Mouse (Mus musculus): ENCODE data around the gene Pdzrn4. TPM values are rescaled to one million over a fixed set of nuclear protein-coding genes. Genes with fewer than 3 reads are reported as not detected.

The Pdzrn4 gene
- polyA plus RNA-seq, 2 experiments: 1.4 to 1.9 TPM

DNA sequence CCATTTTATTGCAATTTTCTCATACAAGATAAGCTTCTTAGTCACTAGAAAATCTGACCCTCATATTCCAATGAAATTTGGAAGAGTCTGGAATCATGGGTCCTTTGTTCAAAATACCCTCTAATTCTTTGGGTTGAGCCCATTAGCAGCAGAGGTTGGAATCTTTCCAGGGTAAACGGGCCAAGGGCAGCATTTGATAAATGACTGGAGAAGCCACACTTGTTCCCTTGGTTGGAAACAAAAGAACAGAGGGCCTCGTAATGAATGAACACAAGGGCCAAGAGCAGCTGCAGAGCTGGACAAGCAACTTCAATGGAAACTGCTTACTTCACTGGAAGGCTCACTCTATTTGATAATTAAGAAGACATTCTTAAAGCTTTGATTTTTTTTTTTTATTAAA is 198.0 kb downstream of the Pdzrn4 start:
- no peak for TF ChIP-seq POLR2A (IDR thresholded peaks at IDR 0.05; ENCODE audit: borderline replicate concordance, extremely low read depth, insufficient read depth, insufficient read length)
- ATAC-seq (ENCODE audit: low FRiP score, low read depth): no peak
- H3K4me1 ChIP-seq (ENCODE audit: control insufficient read depth, insufficient read depth, low read length): peaks cover 17% of the 10 kb centered on the region

DNA sequence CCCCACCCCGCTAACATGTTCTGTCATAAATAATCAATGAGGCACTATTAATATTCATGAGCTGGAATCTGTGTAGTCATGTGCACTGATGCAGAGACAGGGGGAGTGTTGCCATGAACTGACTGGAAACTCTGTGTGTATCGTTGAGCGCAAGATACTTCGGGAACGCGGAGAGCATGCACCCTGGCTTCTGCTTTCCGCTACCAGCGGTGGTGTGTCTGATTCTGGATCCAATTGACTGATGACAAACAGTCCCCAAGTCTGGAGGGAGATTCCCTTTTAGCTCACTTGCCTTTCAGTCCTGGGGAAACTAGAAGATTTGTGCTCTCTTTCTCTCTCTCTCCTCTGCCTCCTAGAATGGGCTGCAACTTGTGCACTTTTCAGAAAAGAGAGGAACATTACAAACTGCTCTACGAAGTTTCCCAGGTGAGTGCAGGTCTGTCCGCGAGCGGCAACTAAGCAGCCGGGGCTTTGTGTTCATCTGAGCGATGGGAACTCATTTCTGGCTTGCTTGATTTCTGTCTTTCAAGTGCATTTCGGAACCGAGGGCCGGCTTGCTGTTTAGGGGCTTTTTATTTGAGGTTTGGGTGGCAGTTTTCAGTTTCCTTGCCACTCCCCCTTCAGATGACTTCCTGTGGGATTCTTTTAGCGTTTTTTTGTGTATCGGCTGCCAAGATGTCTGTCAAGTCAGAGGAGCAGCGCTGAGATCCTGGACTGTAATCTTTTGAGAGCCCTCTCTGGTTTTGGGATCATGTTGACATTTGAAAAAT is 200.5 kb downstream of the Pdzrn4 start:
- Histone ChIP-seq H3K36me3 (ENCODE audit: control insufficient read depth, insufficient read depth, low read length) (no peaks in the 10 kb centered on the region), H3K27ac (replicated peaks; ENCODE audit: low read depth, low read length) (no peak overlapping the region), H3K9me3 (ENCODE audit: control insufficient read depth, low read length) (no peaks in the 10 kb centered on the region), H3K9ac (ENCODE audit: low read depth, low read length, severe bottlenecking) (peak overlapping the region; percentile 25), H3K4me2 (replicated peaks; ENCODE audit: low read depth, low read length, severe bottlenecking) (peak overlapping the region; percentile 52), H3K4me3 (replicated peaks; ENCODE audit: low read length) (peak overlapping the region; percentile 33), H3K27me3 (ENCODE audit: control insufficient read depth, insufficient read depth, low read length) (no peaks in the 10 kb centered on the region), H3K4me1 (ENCODE audit: control insufficient read depth, insufficient read depth, low read length) (peaks cover 17% of the 10 kb centered on the region)
- ATAC-seq (ENCODE audit: low FRiP score, low read depth) (no peak), DNase-seq (ENCODE audit: low spot score) (peak; percentile 6)
- under 1% methylated on average over 20 of the region's 20 CpGs for WGBS
- no peak for TF ChIP-seq POLR2A (IDR thresholded peaks at IDR 0.05; ENCODE audit: borderline replicate concordance, extremely low read depth, insufficient read depth, insufficient read length)

More for the DNA sequence above, 198.0 kb downstream of the Pdzrn4 start:
- H3K27me3 ChIP-seq (ENCODE audit: control insufficient read depth, insufficient read depth, low read length): no peaks in the 10 kb centered on the region
- no peak for DNase-seq (ENCODE audit: low spot score)
- 46% methylated on average over 2 of the region's 2 CpGs for WGBS
- no peak overlapping the region for H3K9ac ChIP-seq (ENCODE audit: low read depth, low read length, severe bottlenecking)
- no peaks in the 10 kb centered on the region for H3K9me3 ChIP-seq (ENCODE audit: control insufficient read depth, low read length)
- no peaks in the 10 kb centered on the region for H3K36me3 ChIP-seq (ENCODE audit: control insufficient read depth, insufficient read depth, low read length)
- H3K4me3 ChIP-seq (replicated peaks; ENCODE audit: low read length): no peak overlapping the region
- H3K27ac ChIP-seq (replicated peaks; ENCODE audit: low read depth, low read length): no peak overlapping the region
- no peak overlapping the region for H3K4me2 ChIP-seq (replicated peaks; ENCODE audit: low read depth, low read length, severe bottlenecking)

DNA sequence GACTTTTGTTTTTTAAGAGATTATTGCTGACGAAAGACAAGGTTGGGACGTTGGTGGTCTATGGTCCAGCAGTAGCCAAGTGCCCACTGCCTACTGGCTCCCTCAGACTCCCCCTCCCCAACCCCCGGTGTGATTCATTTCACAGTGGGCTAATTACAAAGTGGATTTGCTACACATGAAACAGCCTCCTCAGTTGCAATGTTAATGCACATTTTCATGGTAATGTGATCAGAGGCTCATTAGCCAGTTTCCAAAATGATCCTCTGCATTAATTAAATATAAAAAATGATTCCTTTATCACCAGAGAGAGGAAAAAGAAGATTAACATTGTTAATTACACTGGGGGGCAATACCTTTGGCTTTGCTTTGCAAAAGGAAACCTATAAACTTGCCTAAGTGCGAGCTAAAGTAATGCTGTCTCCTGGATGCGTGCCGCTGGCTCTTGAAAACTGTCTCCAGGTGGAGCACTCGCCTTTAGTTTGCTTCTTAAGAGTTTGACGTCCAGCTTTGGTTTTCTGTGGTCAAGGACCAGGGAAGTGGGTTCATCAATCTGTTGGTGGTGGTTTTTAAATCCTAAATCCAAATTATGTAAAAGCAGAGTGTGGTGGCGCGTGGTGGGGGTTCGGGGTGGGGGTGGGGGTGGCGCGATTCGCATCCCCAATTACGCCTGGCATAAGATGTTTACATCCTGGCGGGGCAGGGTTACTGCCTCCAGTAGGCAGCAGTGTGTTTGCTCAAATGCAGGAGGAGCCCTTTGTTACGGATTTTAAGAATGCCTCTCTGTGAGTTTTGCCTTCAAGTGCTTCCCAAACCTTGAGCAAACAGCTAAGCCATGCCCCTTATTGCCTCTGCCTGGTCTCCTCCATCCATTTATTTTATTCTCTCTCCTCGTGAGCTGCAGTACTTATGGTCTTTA is 202.0 kb downstream of the Pdzrn4 start:
- Histone ChIP-seq H3K4me3 (replicated peaks; ENCODE audit: low read length) (peak overlapping the region; percentile 28), H3K27ac (replicated peaks; ENCODE audit: low read depth, low read length) (no peak overlapping the region), H3K9me3 (ENCODE audit: control insufficient read depth, low read length) (no peaks in the 10 kb centered on the region), H3K4me1 (ENCODE audit: control insufficient read depth, insufficient read depth, low read length) (peaks cover 13% of the 10 kb centered on the region), H3K4me2 (replicated peaks; ENCODE audit: low read depth, low read length, severe bottlenecking) (peak overlapping the region; percentile 47), H3K9ac (ENCODE audit: low read depth, low read length, severe bottlenecking) (peak overlapping the region; percentile 25; the same call in 1 of the 2 replicates), H3K27me3 (ENCODE audit: control insufficient read depth, insufficient read depth, low read length) (no peaks in the 10 kb centered on the region), H3K36me3 (ENCODE audit: control insufficient read depth, insufficient read depth, low read length) (no peaks in the 10 kb centered on the region)
- under 1% methylated on average over 18 of the region's 18 CpGs for WGBS
- ATAC-seq (ENCODE audit: low FRiP score, low read depth) (no peak), DNase-seq (ENCODE audit: low spot score) (peak; percentile 57)
- no peak for TF ChIP-seq POLR2A (IDR thresholded peaks at IDR 0.05; ENCODE audit: borderline replicate concordance, extremely low read depth, insufficient read depth, insufficient read length)

DNA sequence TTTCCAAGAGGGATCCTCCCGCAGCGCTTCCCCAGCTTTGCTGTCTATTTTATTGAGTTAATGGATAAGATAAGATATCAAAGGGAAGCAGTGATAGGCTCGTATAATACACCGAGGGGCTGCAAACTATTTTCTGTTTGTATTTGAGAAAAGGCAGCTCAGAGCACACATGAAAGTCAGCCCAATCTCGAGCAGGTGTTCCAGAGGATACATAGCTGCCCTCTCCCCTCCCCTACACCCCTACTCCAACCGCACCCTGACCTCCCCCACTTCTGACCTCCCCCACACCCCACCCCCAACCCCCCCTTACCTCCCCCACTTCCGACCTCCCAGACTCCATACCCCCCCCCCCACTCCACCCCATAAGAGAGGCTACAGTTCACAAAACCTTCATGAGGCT is 202.7 kb downstream of the Pdzrn4 start:
- Histone ChIP-seq H3K9ac (ENCODE audit: low read depth, low read length, severe bottlenecking) (no peak overlapping the region), H3K4me2 (replicated peaks; ENCODE audit: low read depth, low read length, severe bottlenecking) (peak overlapping the region; percentile 47), H3K27ac (replicated peaks; ENCODE audit: low read depth, low read length) (no peak overlapping the region), H3K27me3 (ENCODE audit: control insufficient read depth, insufficient read depth, low read length) (no peaks in the 10 kb centered on the region), H3K4me1 (ENCODE audit: control insufficient read depth, insufficient read depth, low read length) (peaks cover 13% of the 10 kb centered on the region), H3K9me3 (ENCODE audit: control insufficient read depth, low read length) (no peaks in the 10 kb centered on the region), H3K36me3 (ENCODE audit: control insufficient read depth, insufficient read depth, low read length) (no peaks in the 10 kb centered on the region), H3K4me3 (replicated peaks; ENCODE audit: low read length) (peak overlapping the region; percentile 28)
- ATAC-seq (ENCODE audit: low FRiP score, low read depth) (no peak), DNase-seq (ENCODE audit: low spot score) (no peak)
- WGBS: 14% methylated on average over 6 of the region's 7 CpGs
- no peak for TF ChIP-seq POLR2A (IDR thresholded peaks at IDR 0.05; ENCODE audit: borderline replicate concordance, extremely low read depth, insufficient read depth, insufficient read length)

DNA sequence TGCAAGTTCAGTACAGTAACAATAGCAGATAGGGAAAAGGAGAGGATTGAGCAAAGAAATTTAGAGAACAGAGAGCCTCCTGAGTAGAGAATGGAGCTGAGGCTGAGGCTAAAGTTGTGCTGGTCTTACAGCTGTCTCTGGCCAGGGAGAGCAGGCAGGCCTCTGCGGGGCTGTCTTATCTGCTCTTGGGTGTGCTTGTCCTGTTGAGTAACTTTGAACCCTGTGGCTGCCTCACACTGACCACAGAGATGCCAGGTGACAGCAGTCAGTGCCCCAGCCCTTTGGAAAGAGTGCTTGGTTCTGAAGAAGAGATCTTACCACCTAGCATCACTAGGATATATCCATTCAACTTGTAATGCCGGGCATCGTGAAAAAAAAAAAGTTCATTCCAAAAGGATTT is 214.2 kb downstream of the Pdzrn4 start:
- Histone ChIP-seq H3K27me3 (ENCODE audit: control insufficient read depth, insufficient read depth, low read length) (no peaks in the 10 kb centered on the region), H3K9me3 (ENCODE audit: control insufficient read depth, low read length) (no peaks in the 10 kb centered on the region), H3K4me3 (replicated peaks; ENCODE audit: low read length) (no peak overlapping the region), H3K27ac (replicated peaks; ENCODE audit: low read depth, low read length) (no peak overlapping the region), H3K4me2 (replicated peaks; ENCODE audit: low read depth, low read length, severe bottlenecking) (no peak overlapping the region), H3K4me1 (ENCODE audit: control insufficient read depth, insufficient read depth, low read length) (no peaks in the 10 kb centered on the region), H3K36me3 (ENCODE audit: control insufficient read depth, insufficient read depth, low read length) (no peaks in the 10 kb centered on the region), H3K9ac (ENCODE audit: low read depth, low read length, severe bottlenecking) (no peak overlapping the region)
- WGBS: 92% methylated on average over 3 of the region's 3 CpGs
- DNase-seq (ENCODE audit: low spot score): no peak
- ATAC-seq (ENCODE audit: low FRiP score, low read depth): no peak
- no peak for TF ChIP-seq POLR2A (IDR thresholded peaks at IDR 0.05; ENCODE audit: borderline replicate concordance, extremely low read depth, insufficient read depth, insufficient read length)
